Mouse (Mus musculus): ENCODE measurements at regions not wholly inside any gene's neighbourhood (a gene's known extent, or its start where the extent isn't known, plus 50 kb on each side); places are given as distances from the start of the nearest gene placed in this dataset.
A peak's percentile ranks its signal among the peaks of the same experiment; 100 is the strongest.
"Not testable (repeated sequence)": the region's sequence is repeated elsewhere in the genome, so short reads cannot be mapped to it uniquely, and the experiment has no call there.

GRCm38 (mm10) chr4:51127813-51128212, 88.7 kb upstream of the Cylc2 start:
- 95% methylated on average over 1 of the region's 1 CpGs for WGBS
- Histone ChIP-seq H3K9me3 (no peaks in the 10 kb centered on the region), H3K4me2 (replicated peaks) (no peak overlapping the region), H3K27me3 (no peaks in the 10 kb centered on the region), H3K36me3 (no peaks in the 10 kb centered on the region), H3K4me1 (no peaks in the 10 kb centered on the region), H3K9ac (replicated peaks) (no peak overlapping the region), H3K27ac (replicated peaks) (no peak overlapping the region), H3K4me3 (no peak overlapping the region)
- ATAC-seq (replicated peaks) = no peak

- not testable (repeated sequence) for ATAC-seq (replicated peaks); H3K36me3 ChIP-seq
- WGBS = 81% methylated on average over 1 of the region's 1 CpGs
Observed at GRCm38 (mm10) chr4:51131846-51132245, 84.6 kb upstream of the Cylc2 start.

GRCm38 (mm10) chr4:51152973-51153372, 63.5 kb upstream of the Cylc2 start:
- Histone ChIP-seq H3K9ac (replicated peaks) (no peak overlapping the region), H3K4me2 (replicated peaks) (no peak overlapping the region), H3K36me3 (no peaks in the 10 kb centered on the region), H3K4me3 (no peak overlapping the region), H3K27ac (replicated peaks) (no peak overlapping the region; the same call in 1 of the 2 replicates), H3K27me3 (no peaks in the 10 kb centered on the region), H3K9me3 (no peaks in the 10 kb centered on the region), H3K4me1 (peaks cover 6% of the 10 kb centered on the region; the same call in 1 of the 2 replicates)
- ATAC-seq (replicated peaks) = no peak; the same call in 1 of the 2 replicates
- WGBS = 29% methylated on average over 3 of the region's 3 CpGs

More at GRCm38 (mm10) chr4:51131846-51132245, 84.6 kb upstream of the Cylc2 start:
- not testable (repeated sequence) for H3K9ac ChIP-seq (replicated peaks); H3K9me3 ChIP-seq; H3K4me1 ChIP-seq; H3K4me2 ChIP-seq (replicated peaks); H3K4me3 ChIP-seq; H3K27ac ChIP-seq (replicated peaks); H3K27me3 ChIP-seq

GRCm38 (mm10) chr4:51153539-51153938, 62.9 kb upstream of the Cylc2 start:
- H3K4me3 ChIP-seq = no peak overlapping the region
- WGBS = 82% methylated on average over 2 of the region's 2 CpGs
- H3K9ac ChIP-seq (replicated peaks) = no peak overlapping the region
- 0 out of 2 replicates have a peak, but pooled peaks have one; percentile 46 for ATAC-seq (replicated peaks)
- no peaks in the 10 kb centered on the region for H3K36me3 ChIP-seq
- H3K27ac ChIP-seq (replicated peaks) = no peak overlapping the region
- no peaks in the 10 kb centered on the region for H3K27me3 ChIP-seq
- H3K4me2 ChIP-seq (replicated peaks) = no peak overlapping the region
- H3K9me3 ChIP-seq = no peaks in the 10 kb centered on the region
- peaks cover 6% of the 10 kb centered on the region; the same call in 1 of the 2 replicates for H3K4me1 ChIP-seq
